Mouse (Mus musculus): ENCODE data around the gene Efemp2. TPM values are rescaled to one million over a fixed set of nuclear protein-coding genes. Genes with fewer than 3 reads are reported as not detected.

Gene Efemp2
- total and polyA plus RNA-seq, 3 experiments: 10.4 to 17.7 TPM; not detected in 1

GRCm38 (mm10) chr19:5455568-5455967 is 18.2 kb upstream of the Efemp2 start:
- H3K9me3 ChIP-seq (replicated peaks; ENCODE audit: insufficient read depth, low read length): no peaks in the 10 kb centered on the region
- H3K4me1 ChIP-seq (ENCODE audit: control insufficient read depth in 1 of 2, insufficient read depth in 2 of 2, low read length in 2 of 2): peaks cover 0 to 25% of the 10 kb centered on the region in 2 experiments
- no peak overlapping the region for H3K9ac ChIP-seq (ENCODE audit: control insufficient read depth, low read depth, low read length, poor library complexity, severe bottlenecking)
- TF ChIP-seq USF1 (IDR thresholded peaks at IDR 0.05; ENCODE audit: low read depth, low read length): no peak
- no peak for TF ChIP-seq MAZ (IDR thresholded peaks at IDR 0.05; ENCODE audit: low read depth, low read length)
- TF ChIP-seq USF2 (IDR thresholded peaks at IDR 0.05; ENCODE audit: borderline replicate concordance in 1 of 2, insufficient read depth in 1 of 2, low read depth in 1 of 2, low read length in 2 of 2): no peak
- TF ChIP-seq RCOR1 (IDR thresholded peaks at IDR 0.05; ENCODE audit: low read depth, low read length): no peak
- no peak for TF ChIP-seq CTCF (IDR thresholded peaks at IDR 0.05 in 2 of 3, conservative IDR thresholded peaks at IDR 0.05 in 1 of 3; ENCODE audit: control insufficient read depth in 1 of 3, insufficient read depth in 1 of 3, low read depth in 2 of 3, low read length in 3 of 3, poor library complexity in 1 of 3, severe bottlenecking in 1 of 3)
- TF ChIP-seq TBP (IDR thresholded peaks at IDR 0.05; ENCODE audit: low read depth, low read length): no peak
- no peak for TF ChIP-seq JUND (IDR thresholded peaks at IDR 0.05; ENCODE audit: low read depth, low read length)
- no peak for TF ChIP-seq POLR2AphosphoS5 (IDR thresholded peaks at IDR 0.05; ENCODE audit: borderline replicate concordance, low read depth, low read length)
- TF ChIP-seq SIN3A (IDR thresholded peaks at IDR 0.05; ENCODE audit: low read length): no peak
- no peak for TF ChIP-seq ETS1 (IDR thresholded peaks at IDR 0.05; ENCODE audit: low read depth, low read length)
- no peak for TF ChIP-seq GABPA (IDR thresholded peaks at IDR 0.05; ENCODE audit: low read depth, low read length)
- no peak for TF ChIP-seq CHD2 (IDR thresholded peaks at IDR 0.05; ENCODE audit: low read length)
- TF ChIP-seq EP300 (IDR thresholded peaks at IDR 0.05; ENCODE audit: low read depth in 1 of 2, low read length in 2 of 2): no peak
- H3K36me3 ChIP-seq (ENCODE audit: control insufficient read depth in 1 of 2, insufficient read depth in 2 of 2, low read length in 2 of 2): peaks cover 0 to 5% of the 10 kb centered on the region in 2 experiments; a peak in 2 of 4 replicates
- no peak for DNase-seq (ENCODE audit: low read depth, low spot score)
- H3K4me3 ChIP-seq (ENCODE audit: control insufficient read depth in 1 of 2, insufficient read depth in 1 of 2, low read depth in 2 of 2, low read length in 2 of 2): no peak overlapping the region
- H3K79me2 ChIP-seq (ENCODE audit: control insufficient read depth, insufficient read depth, low read length, poor library complexity): peaks cover 15% of the 10 kb centered on the region
- H3K27me3 ChIP-seq (ENCODE audit: control insufficient read depth in 1 of 2, insufficient read depth in 2 of 2, low read length in 2 of 2): no peaks in the 10 kb centered on the region
- no peak overlapping the region for H3K27ac ChIP-seq (ENCODE audit: control insufficient read depth, low read depth, low read length)

GRCm38 (mm10) chr19:5456241-5456921 is 17.4 kb upstream of the Efemp2 start:
- Histone ChIP-seq H3K4me3 (ENCODE audit: control insufficient read depth in 1 of 2, insufficient read depth in 1 of 2, low read depth in 2 of 2, low read length in 2 of 2) (peak overlapping the region; percentile 77), H3K9me3 (replicated peaks; ENCODE audit: insufficient read depth, low read length) (no peaks in the 10 kb centered on the region), H3K27ac (ENCODE audit: control insufficient read depth, low read depth, low read length) (no peak overlapping the region), H3K79me2 (ENCODE audit: control insufficient read depth, insufficient read depth, low read length, poor library complexity) (peaks cover 18% of the 10 kb centered on the region), H3K27me3 (ENCODE audit: control insufficient read depth in 1 of 2, insufficient read depth in 2 of 2, low read length in 2 of 2) (no peaks in the 10 kb centered on the region), H3K9ac (ENCODE audit: control insufficient read depth, low read depth, low read length, poor library complexity, severe bottlenecking) (peak overlapping the region; percentile 89), H3K4me1 (ENCODE audit: control insufficient read depth in 1 of 2, insufficient read depth in 2 of 2, low read length in 2 of 2) (peaks cover 0 to 28% of the 10 kb centered on the region in 2 experiments), H3K36me3 (ENCODE audit: control insufficient read depth in 1 of 2, insufficient read depth in 2 of 2, low read length in 2 of 2) (peaks cover 0 to 5% of the 10 kb centered on the region in 2 experiments; a peak in 2 of 4 replicates)
- DNase-seq (ENCODE audit: low read depth, low spot score): peak; percentile 44
- TF ChIP-seq POLR2AphosphoS2 (IDR thresholded peaks at IDR 0.05; ENCODE audit: low read length) (no peak), RAD21 (IDR thresholded peaks at IDR 0.05; ENCODE audit: low read depth, low read length) (no peak), GABPA (IDR thresholded peaks at IDR 0.05; ENCODE audit: low read depth, low read length) (no peak), UBTF (IDR thresholded peaks at IDR 0.05; ENCODE audit: borderline replicate concordance, insufficient read depth, low read depth, low read length) (no peak), ZKSCAN1 (IDR thresholded peaks at IDR 0.05; ENCODE audit: low read depth, low read length) (no peak), JUND (IDR thresholded peaks at IDR 0.05; ENCODE audit: low read depth, low read length) (no peak), MAZ (IDR thresholded peaks at IDR 0.05; ENCODE audit: low read depth, low read length) (no peak), POLR2A (IDR thresholded peaks at IDR 0.05; ENCODE audit: control insufficient read depth in 1 of 2, insufficient read depth in 1 of 2, low read depth in 1 of 2, low read length in 2 of 2, poor library complexity in 1 of 2) (no peak), KAT2A (conservative IDR thresholded peaks at IDR 0.05; ENCODE audit: low read depth, low read length) (no peak), RCOR1 (IDR thresholded peaks at IDR 0.05; ENCODE audit: low read depth, low read length) (no peak), MAFK (IDR thresholded peaks at IDR 0.05; ENCODE audit: borderline replicate concordance, low read depth, low read length) (no peak), MXI1 (IDR thresholded peaks at IDR 0.05; ENCODE audit: low read depth, low read length) (no peak), NELFE (IDR thresholded peaks at IDR 0.05; ENCODE audit: low read depth, low read length) (no peak), ZC3H11A (IDR thresholded peaks at IDR 0.05; ENCODE audit: low read depth, low read length) (no peak), EP300 (IDR thresholded peaks at IDR 0.05; ENCODE audit: low read depth in 1 of 2, low read length in 2 of 2) (no peak), NRF1 (IDR thresholded peaks at IDR 0.05; ENCODE audit: insufficient read depth, low read depth, low read length, poor library complexity, severe bottlenecking) (no peak)
